Mouse (Mus musculus) left cerebral cortex, postnatal 36 days (tissue): ENCODE results near the gene Cadps2. TPM values are rescaled to one million over a fixed set of nuclear protein-coding genes. Genes with fewer than 3 reads are reported as not detected.
A peak's percentile ranks its signal among the peaks of the same experiment; 100 is the strongest.

Experiments used
- DNase-seq, 2 experiments: peaks; one replicate each; pipeline ENCODE4 v3.0.0; 2021 to 2022; ENCODE audit warnings: low spot score in 2 of 2, mixed read lengths in 1 of 2
- intact Hi-C: fragments of 180-260 bp; cut with DNase I; formaldehyde crosslinking; loops from one replicate; pipeline ENCODE4 v1.15.1; 2025
- total RNA-seq, 2 experiments: library from RNA; stranded (reverse); gene quantifications; 2 replicates each; pipeline ENCODE4 v1.2.3; 2021

Gene Cadps2
- total RNA-seq, 2 experiments from 2014 or later, result 79.3 to 97.3 TPM

DNA sequence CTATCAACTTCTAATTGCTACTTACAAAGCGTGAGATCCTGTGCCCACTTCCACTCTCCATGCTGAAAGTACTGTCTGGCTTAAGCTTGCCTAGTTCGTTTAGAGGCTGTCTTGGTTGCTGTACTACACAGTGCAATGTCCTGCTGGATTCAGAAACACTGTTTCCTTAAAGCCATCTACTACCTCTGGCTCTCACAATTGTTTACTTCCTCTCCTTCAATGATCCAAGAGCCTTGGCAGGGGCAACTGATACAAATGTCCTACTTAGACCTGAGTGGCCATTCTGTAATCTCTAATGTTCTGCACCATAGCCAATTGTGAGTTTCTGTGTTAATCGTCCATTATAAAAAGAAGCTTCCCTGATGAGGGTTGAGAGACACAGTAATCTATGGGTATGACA, 47.4 kb downstream of the Cadps2 start:
- intact Hi-C loops, result no loop called here
- no peak for DNase-seq

DNA sequence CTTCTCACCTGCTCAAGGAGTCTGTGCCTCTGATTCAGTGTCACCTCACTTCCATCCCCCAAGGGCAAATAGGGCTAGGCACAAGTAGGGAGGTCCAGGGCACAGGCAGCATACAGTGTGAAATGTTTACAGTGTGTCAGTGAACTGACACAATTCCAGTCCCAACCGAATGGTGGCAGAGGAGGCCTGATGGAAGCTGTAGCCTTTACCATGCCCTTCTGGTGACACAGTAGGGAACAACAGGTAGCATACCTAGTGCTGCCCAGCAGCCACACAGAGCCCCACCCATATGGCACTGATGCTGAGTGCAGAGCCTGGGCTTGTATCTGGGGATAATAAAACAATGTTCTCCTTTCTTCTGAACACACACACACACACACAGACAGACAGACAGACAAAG, 61.6 kb downstream of the Cadps2 start:
- DNase-seq, result no peak
- intact Hi-C loops, result no loop called here

DNA sequence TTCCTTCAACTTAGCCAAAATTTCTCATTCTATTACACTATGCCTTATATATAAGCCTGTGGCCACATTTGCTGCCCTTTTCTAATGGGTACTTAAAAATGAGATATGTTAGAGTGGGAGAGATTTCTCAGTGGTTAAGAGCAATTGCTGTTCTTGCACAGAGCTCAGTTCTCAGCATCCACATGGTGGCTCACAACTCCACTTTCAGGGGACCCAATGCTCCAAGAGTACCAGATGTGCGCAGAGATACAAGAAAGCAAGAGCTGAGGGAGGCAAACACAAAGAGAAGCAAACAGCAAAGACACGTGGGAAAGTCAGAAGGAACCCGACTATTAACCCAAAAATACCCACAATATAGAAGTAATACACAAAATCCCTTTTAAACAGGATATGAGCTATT, 77.0 kb downstream of the Cadps2 start:
- no peak for DNase-seq
- intact Hi-C loops, result no loop called here

DNA sequence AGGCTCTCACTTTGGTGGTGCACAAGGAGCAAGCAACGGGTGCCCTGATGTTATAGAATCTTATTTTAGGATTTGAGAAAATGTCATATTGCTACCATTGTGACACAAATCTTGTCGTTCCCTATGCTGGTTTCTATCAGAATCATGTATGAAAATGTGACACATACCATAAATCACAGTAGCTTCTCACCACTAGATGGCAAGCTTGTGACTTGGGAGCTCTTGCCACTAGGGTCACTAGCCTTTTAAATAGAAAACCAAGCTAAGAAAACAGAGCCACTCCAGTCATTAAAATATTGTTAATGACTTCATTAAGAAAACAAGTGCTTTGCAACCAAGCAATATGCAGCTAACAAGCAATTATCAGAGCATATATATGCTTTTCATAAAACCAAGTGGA, 81.0 kb downstream of the Cadps2 start:
- intact Hi-C loops, result loop anchor here (10.0 kb wide), 1 partner anchor 597 kb away; no protein-coding TSS in a partner anchor
- no peak for DNase-seq

DNA sequence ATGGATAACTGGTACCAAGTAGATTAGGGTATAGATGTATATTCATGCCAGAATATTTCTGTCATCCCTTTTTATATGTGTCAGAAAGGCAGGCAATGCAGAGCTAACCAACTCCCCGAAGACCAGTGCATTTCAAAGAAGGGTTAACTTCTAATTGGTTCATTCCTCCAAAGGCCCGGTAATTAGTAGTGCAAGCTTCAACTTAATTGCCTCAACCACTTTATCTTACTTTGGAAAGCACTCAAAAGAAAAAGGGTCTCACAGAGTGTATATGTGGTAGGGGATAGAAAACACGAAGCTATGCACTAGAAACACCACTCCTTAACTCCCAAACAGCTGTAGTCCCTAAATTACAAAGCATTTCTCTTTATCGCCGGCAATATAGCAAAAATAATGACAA, 90.4 kb downstream of the Cadps2 start:
- no peak for DNase-seq
- intact Hi-C loops, result no loop called here

DNA sequence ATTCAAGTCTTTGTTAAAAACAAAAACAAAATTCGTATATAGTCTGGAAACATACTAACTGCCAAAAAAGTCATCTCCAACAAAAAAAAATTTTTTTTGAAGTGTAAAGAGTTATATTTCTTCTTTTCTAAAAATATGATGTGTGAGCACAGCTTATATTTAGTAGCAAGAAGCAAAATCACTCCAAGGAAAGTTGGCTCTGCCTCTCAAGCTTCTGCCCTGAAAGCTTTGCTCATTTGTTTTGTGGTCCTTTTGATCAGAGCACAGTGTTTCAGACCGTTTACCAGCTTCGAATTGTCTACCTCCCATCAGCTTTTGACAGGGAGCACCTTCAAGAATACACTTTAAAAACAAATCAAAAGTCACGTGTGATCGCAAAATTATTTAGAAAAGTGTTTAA, 99.2 kb downstream of the Cadps2 start:
- intact Hi-C loops, result no loop called here
- no peak for DNase-seq

DNA sequence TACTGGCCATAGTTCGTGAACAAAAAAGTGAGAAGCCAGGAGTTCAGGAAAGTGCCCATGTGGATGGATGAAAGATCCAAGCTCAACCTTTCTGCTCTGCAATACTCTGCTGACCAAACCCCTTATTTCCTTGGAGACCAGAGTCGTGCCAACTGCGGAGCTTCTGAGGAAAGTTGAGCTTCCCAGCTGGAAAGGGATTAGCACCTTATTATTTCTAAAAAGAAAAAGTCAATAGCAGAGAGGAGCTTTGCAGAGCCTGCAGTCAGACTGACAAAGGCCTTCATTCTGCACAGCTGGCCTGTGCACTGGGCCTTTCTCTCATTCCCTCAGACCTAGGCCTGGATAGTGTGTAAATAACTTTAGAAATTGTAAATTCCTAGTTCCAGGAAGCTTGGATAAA, 106.5 kb downstream of the Cadps2 start:
- intact Hi-C loops, result no loop called here
- DNase-seq, result no peak

DNA sequence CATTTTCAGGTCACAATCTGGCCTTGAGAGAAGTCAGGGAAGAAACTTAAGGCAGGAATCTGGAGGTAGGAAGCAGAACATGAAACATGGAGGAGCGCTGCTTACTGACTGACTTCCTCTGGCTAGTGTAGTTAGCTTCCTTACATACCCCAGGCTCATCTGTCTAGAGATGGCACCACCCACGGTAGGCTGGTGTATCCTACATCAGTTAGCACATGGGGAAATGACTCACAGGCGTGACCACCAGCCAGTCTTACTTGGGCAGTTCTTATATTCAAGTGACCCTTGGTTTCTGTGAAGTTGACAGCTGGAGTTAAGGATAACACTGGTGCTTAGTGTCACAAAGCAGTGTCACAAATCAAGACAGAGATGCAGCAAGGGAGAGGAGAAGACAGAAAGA, 110.6 kb downstream of the Cadps2 start:
- DNase-seq, result no peak

DNA sequence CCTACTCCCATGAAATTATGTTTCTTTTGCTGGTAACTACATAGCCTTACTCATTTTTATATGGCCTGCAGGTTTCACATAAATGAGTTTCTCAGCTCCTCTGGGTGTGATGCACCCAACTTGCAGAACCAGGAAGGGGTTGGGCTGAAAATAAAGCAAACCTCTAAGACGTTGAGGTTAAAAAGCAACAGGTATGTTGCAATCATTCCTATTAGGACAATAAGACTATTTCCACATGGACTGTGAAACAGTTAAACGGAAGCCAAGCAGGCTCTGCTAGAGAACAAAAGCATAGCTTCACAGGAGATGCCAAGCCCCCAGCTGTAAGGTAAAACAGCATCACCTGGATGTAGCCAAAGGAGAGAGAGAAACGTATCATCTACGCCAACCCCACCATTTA, 115.5 kb downstream of the Cadps2 start:
- intact Hi-C loops, result no loop called here
- DNase-seq, result no peak

More for the DNA sequence above, 110.6 kb downstream of the Cadps2 start:
- intact Hi-C loops, result no loop called here

DNA sequence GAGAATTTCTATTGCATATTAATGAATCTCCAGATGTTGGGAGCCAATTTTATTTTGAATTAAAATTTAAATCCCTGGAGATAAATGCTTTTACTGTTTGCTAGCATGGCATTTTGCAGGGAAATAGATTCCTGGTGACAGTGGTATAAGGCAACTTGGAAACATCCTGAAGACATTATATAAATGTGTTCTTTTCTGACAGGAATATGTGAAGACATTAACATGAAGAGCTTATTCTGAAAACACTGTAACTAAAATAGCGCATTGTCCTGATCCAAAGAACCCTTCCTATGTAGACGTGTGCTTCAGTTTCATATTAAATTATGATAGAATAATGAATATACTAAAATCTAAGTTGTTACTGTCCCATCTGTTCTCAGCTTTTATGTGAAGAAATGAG, 118.8 kb downstream of the Cadps2 start:
- intact Hi-C loops, result no loop called here
- DNase-seq, result no peak

DNA sequence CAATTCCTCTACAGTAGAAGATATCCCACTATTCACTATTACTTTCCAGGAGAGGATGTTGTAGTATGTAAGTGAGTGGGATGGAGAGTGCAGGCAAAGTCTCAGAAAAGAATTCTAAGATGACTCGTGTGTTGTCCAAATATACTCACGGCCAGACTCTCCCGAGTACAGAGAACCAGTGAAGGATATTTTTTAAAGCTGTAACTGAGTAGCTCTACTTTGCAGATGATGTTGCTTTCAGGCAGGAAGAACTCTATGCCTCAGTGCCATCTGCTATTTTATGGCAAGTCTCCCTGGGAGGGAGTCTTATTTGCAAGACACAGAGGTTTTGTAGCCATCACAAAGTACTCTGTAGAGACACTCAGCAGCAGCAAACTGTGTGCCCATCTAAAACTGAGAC, 131.7 kb downstream of the Cadps2 start:
- DNase-seq, result peak; percentile 53 to 55

DNA sequence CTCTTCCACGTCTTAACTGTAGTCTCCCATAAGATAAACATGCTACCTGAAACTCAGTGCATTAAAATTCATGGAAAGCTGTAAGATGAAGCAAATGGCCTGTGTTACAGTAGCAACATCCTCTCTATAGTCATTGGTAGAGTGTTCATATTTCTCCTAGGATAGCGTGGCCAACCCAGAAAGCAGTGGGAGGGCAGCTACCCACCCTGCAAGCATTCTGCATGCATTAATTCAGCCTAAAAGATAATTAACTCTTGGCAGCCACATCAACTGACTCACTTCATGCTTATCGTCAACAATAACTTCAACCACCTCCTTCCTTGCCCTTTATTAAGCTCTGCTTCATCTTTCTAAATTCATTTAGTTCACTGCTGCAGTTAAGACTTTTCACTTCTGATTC, 138.3 kb downstream of the Cadps2 start:
- DNase-seq, result no peak
- intact Hi-C loops, result no loop called here

More for the DNA sequence above, 131.7 kb downstream of the Cadps2 start:
- intact Hi-C loops, result no loop called here

DNA sequence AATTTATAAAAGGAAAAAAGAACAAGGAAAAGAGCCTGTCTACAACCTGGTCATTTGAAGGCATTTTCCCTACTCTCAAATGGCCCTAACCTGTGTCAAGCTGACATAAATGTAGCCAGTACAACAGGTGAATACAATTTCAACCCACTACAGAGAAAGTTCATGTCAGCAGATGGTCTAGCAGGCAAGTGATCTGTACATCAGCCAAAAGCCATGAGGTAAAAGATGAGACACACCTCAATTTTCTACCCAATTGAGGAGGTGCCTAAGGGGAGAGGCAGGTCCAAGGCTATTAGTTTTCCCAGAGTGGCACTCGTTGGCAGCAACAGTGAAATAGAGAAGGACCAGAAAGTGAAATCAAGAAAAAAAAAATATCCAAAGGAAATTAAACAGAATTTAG, 161.0 kb downstream of the Cadps2 start:
- DNase-seq, result no peak
- intact Hi-C loops, result no loop called here

DNA sequence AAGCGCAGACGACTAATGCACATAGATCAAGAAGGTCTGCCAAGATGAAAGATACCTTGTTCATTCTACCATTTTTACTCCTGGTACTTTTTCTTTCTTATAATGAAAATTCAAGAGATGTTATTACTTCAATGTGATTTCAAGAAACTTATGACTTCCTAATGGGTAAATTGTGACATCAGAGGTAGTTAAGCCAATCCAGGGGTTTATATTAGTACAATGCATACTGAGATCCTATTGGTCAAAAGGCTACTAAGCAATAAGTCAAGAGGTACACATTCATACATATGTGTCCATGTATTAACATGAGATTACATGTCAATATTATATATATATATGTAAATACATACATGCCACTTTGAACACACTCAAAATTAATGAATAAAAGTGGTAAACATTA, 184.2 kb downstream of the Cadps2 start, which contains the start of gene Rnf148:
Gene Rnf148 (minus strand): TSS at position 101 of the 400 bp plus-strand sequence.
- intact Hi-C loops, result no loop called here
- no peak for DNase-seq

DNA sequence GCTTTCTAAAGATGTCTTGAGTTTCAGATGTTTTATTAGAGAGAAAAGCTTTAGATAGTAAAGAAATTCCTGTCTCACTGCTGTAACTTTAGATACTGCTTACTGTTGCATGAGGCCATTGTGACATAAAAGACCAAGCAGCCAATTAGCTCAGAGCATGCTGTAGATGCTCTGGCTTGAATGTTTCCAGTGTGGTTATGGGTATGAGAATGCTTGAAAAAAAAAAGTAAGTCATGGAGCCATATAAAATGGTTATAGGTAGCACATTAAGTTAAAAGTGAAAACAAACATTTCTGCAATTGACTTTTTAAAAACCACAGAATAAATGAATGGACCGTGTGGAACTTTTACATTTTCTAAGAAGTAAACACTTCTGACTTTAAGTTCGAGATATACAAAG, 189.0 kb downstream of the Cadps2 start, which contains the start of gene Rnf133:
Gene Rnf133 (minus strand): TSS at position 101 of the 400 bp plus-strand sequence.
- intact Hi-C loops, result no loop called here
- DNase-seq, result no peak

DNA sequence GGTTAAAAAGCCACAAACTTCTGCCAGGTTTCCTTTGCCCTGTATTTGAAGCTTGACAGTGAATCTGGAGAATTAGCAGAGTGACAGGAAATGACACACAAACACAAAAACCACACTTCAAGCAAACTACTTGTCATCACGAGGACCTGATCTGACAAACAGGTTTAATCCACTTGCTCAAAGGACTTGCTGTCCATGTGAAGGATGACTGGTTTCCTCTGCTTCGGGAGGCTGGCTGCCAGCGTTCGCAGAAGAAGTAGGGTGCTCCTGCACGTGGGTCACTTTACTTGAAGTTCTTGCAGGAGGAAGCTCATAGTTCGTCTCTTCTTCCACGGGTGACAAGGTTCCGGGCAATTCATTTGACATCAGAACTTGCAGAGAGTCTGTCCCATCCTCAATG, 190.5 kb downstream of the Cadps2 start:
- intact Hi-C loops, result no loop called here
- DNase-seq, result no peak

DNA sequence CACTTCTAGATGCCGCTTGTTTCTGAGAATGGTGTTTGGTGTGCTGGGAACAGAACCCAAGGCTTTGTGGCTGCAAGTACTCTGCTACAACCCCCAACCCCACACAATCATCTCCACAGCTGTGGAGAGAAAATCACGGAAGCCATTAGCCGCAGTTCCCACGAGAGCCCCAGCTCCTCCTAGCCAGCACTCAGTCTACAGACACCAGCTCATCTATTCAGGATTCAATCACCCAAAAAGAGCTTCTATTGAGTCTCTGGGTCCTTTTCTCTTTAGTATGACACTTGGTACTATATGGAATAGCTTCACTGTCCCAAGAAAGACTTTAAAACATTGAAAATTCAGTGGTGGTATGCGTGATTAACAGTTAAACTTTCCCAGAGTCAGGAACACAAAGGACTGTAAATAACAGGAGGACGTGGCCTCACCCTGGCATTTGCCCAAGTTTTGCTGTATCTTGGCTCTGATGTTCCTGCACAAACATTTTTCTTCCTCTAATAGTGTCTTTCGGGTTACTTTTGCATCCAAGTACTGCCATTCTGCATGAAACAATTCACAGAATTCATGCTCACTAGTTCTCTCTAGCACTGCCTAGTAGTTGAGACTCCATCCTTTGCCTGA, 191.5 kb downstream of the Cadps2 start:
- DNase-seq, result no peak
- intact Hi-C loops, result no loop called here

DNA sequence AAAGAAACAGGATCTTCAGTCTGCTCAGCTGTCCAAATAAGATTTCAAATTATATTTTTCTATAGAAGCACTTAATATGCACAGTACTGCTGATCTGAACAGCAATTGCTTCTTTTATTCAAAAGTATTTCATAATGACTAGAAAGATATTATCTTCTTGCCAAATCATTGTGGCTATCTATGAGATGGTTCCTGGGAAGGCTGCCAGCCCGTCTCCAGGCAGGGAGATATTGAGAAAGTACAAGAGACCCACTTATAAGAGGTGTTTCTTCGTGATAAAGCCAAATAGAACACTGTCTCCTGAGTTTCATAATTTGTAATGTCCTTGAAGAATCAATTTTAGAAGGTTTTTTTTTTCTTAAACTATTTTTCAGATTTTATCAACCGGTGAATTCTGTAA, 202.1 kb downstream of the Cadps2 start:
- intact Hi-C loops, result no loop called here
- DNase-seq, result no peak

DNA sequence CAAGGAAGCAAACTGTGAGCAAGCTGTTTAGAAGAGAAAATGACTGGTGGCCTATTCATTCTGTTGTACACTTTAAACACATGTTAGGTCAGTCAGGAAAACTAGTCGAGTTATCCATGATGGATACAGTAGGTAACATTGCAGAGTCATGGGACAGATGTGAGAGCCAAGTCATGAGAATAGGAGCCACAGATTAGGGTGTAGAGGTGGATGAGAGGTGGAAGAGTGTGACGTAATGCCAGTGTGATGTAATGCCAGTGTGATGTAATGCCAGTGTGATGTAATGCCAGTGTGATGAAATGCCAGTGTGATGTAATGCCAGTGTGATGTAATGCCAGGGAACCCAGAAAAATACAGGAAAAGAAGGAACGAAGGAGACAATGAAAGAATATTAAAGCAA, 204.0 kb downstream of the Cadps2 start:
- no peak for DNase-seq
- intact Hi-C loops, result no loop called here

DNA sequence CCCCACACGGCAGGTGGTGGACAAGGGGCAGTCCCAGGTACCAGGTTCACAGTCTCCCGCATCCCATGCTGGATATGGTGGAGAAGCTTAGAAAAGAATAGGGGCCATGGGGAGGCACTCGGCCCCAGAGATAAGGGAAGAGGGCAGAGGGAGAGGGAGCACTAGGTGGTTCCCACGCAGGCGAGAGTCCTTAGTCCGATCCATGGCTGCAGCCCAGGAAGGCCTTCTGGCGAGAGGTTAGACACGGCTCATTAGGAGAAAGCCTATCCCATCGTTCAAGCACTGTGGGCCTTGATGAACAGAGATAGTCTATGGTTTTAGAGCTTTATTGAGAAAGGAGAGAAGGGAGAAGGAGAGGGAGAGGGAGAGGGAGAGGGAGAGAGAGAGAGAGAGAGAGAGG, 205.2 kb downstream of the Cadps2 start:
- intact Hi-C loops, result no loop called here
- no peak for DNase-seq

DNA sequence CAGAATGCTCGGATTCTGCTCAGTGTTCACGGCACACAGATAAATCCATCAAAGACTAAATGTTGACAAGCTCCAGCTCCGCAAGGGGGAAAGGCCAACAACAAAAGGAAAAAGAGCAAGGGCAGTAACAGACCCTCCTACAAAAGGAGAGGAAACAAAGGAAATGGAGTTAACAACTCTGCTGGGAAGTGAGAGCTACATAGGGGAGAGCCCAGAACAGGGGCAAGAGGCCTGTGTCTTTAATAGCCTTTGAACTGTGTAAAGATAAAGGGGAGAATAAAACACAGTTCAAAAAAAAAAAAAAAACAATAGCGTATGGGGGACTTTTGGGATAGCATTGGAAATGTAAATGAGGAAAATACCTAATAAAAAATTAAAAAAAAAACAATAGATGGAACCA, 208.8 kb downstream of the Cadps2 start:
- DNase-seq, result no peak
- intact Hi-C loops, result no loop called here

DNA sequence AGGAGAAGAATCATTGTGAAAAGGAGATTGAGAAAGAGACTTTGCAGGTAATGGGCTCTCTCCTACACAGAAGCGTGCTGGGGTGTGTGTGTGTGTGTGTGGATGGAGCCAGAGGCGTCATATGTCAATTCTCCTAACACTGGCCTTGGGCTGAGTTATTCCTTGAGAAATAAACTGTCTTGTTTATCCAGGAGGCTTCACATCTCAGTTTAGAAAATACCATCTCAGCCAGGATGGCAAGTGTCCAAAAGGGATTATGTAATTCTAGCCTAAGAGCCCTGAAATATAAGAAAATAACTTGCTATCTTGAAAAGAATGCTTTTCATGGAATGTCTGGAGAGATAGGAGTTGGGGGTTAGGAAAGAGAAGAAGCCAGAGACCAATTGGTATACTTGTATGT, 264.1 kb downstream of the Cadps2 start:
- intact Hi-C loops, result no loop called here
- DNase-seq, result no peak
